Comparison of ENCODE assay signal across 9 mouse cellular contexts in genomic region chr9:57861951-57862471, GRCm38 (mm10). TPM values are rescaled to one million over a fixed set of nuclear protein-coding genes. Genes with fewer than 3 reads are reported as not detected.
DNase-seq lines count a peak whose midpoint lies in the region; ATAC-seq lines count a peak whose summit lies in the region.
"Had no signal": no experiment of that assay in that cellular context is flagged by ENCODE, and none has a peak within 500 bp of the region (broad histone marks: within the 10 kb centered on the region; RNA-seq: fewer than 3 reads in every experiment).

No protein-coding gene starts in this region.

- ATAC-seq in activated CD4-positive, CD25-positive, alpha-beta regulatory T cell, adult 4 months = peak; percentile 51

- DNase-seq in gastrocnemius, adult 18-20 months (ENCODE audit: low spot score) = peak; percentile 47
- DNase-seq in gastrocnemius, adult 8-10 months (ENCODE audit: low spot score in 2 of 2) = no peak
- DNase-seq in embryo, embryonic 10 days (ENCODE audit: low spot score) = peak; percentile 75
- peak; percentile 67 to 77 for DNase-seq in heart, postnatal 10 days
- peak; percentile 70 for DNase-seq in left cerebral cortex, adult 11 months (ENCODE audit: low spot score)
- DNase-seq in midbrain, embryonic 10.5 days (ENCODE audit: low spot score) = peak; percentile 38
- DNase-seq in skeletal muscle tissue, adult 2 months (ENCODE audit: low read depth, low spot score) = peak; percentile 32

- intact Hi-C loops in heart, postnatal 10 days (cut with DNase I) = loop anchor here (1.0 to 5.0 kb wide), 3 partner anchors 50 to 136 kb away; partner anchors contain the start of gene Ubl7

- no peaks in the 10 kb centered on the region for H3K4me1 ChIP-seq in midbrain, embryonic 10.5 days

- no peak overlapping the region for H3K27ac ChIP-seq in midbrain, embryonic 10.5 days (replicated peaks)
- H3K27ac ChIP-seq: macrophage had no signal

- H3K9me3 ChIP-seq in midbrain, embryonic 10.5 days (replicated peaks) = no peaks in the 10 kb centered on the region

- H3K4me3 ChIP-seq in midbrain, embryonic 10.5 days = no peak overlapping the region

- H3K27me3 ChIP-seq in midbrain, embryonic 10.5 days (ENCODE audit: low read depth, poor library complexity, severe bottlenecking) = no peaks in the 10 kb centered on the region

- no peaks in the 10 kb centered on the region for H3K36me3 ChIP-seq in midbrain, embryonic 10.5 days

- 50% methylated on average over 9 of the region's 9 CpGs for WGBS in midbrain, embryonic 10.5 days

RNA-seq across cellular contexts. Expression of gene Arid3b, which starts 25.4 kb away (rescaled TPM):
- 1 to 10 TPM; 3.7 TPM for total RNA-seq in gastrocnemius, adult 18-20 months (2021)
- 1 to 10 TPM; 3.1 to 6.0 (median 4.4) TPM for total RNA-seq in gastrocnemius, adult 8-10 months (2022)
- polyA plus RNA-seq in activated CD4-positive, CD25-positive, alpha-beta regulatory T cell, adult 4 months (2017; shearing (Covaris generic)) = 10 to 100 TPM; 23.3 to 26.5 TPM
- 1 to 10 TPM; 4.4 to 7.0 TPM for total RNA-seq in heart, postnatal 10 days (2021)
- polyA plus RNA-seq in midbrain, embryonic 10.5 days (2016; fragmentation: Nextera tagmentation; extraction: Ambion mirVana) = 40.2 and 41.0 TPM in 2 replicates

RNA-seq across cellular contexts. Expression of gene Ubl7, which starts 48.8 kb away (rescaled TPM):
- total RNA-seq in gastrocnemius, adult 18-20 months (2021) = 10 to 100 TPM; 87.4 to 95.1 TPM
- 10 to 100 TPM; 85.4 to 92.1 (median 90.3) TPM for total RNA-seq in gastrocnemius, adult 8-10 months (2022)
- 100 to 1,000 TPM; 119 to 137 TPM for polyA plus RNA-seq in activated CD4-positive, CD25-positive, alpha-beta regulatory T cell, adult 4 months (2017; shearing (Covaris generic))
- 10 to 100 TPM; 69.4 to 81.8 TPM for total RNA-seq in heart, postnatal 10 days (2021)
- 111 and 120 TPM in 2 replicates for polyA plus RNA-seq in midbrain, embryonic 10.5 days (2016; fragmentation: Nextera tagmentation; extraction: Ambion mirVana)

Comparison
In these comparisons a context has a peak if more than half of its experiments do, and no peak if none do; other contexts are left out.
1. DNase-seq: peak in gastrocnemius, adult 18-20 months (single experiment), embryo, embryonic 10 days (single experiment), heart, postnatal 10 days (2 of 2), left cerebral cortex, adult 11 months (single experiment), midbrain, embryonic 10.5 days (single experiment) and skeletal muscle tissue, adult 2 months (single experiment); none in gastrocnemius, adult 8-10 months (0 of 2).